Mouse (Mus musculus) liver, embryonic 13.5 days (tissue): ENCODE measurements at regions not wholly inside any gene's neighbourhood (a gene's known extent, or its start where the extent isn't known, plus 50 kb on each side); places are given as distances from the start of the nearest gene placed in this dataset.
"Not testable (repeated sequence)": the region's sequence is repeated elsewhere in the genome, so short reads cannot be mapped to it uniquely, and the experiment has no call there.

Source experiments
- ATAC-seq: fragments of 200-750 bp; cut with Nextera tagmentation; 2 replicates; pipeline ENCODE4 v1.8.0; 2017; ENCODE audit warnings: low read depth, mild to moderate bottlenecking, moderate number of reproducible peaks, moderate library complexity
- DNase-seq: peaks from one replicate; pipeline ENCODE4 v3.0.0; 2022
- H3K27ac ChIP-seq: fragments of 300-500 bp; sonication (generic); 2 replicates; pipeline ENCODE4 v1.5.1; 2015; ENCODE audit warnings: moderate library complexity, mild to moderate bottlenecking, inconsistent platforms
- H3K27me3 ChIP-seq: fragments of 300-500 bp; sonication (generic); 2 replicates; pipeline ENCODE4 v1.6.1; 2015; ENCODE audit warnings: mild to moderate bottlenecking, inconsistent platforms
- H3K36me3 ChIP-seq: fragments of 300-500 bp; sonication (generic); 2 replicates; pipeline ENCODE4 v1.6.1; 2015; ENCODE audit warnings: mild to moderate bottlenecking, inconsistent platforms
- H3K4me1 ChIP-seq: fragments of 300-500 bp; sonication (generic); replicated peaks from 2 replicates; pipeline ENCODE4 v1.6.1; 2015; ENCODE audit warnings: inconsistent platforms
- H3K4me2 ChIP-seq: fragments of 300-500 bp; sonication (generic); 2 replicates; pipeline ENCODE4 v1.6.1; 2015; ENCODE audit warnings: inconsistent platforms, mild to moderate bottlenecking, moderate library complexity
- H3K4me3 ChIP-seq: fragments of 300-500 bp; sonication (generic); replicated peaks from 2 replicates; pipeline ENCODE4 v1.5.1; 2015; ENCODE audit warnings: mild to moderate bottlenecking, inconsistent platforms
- H3K9ac ChIP-seq: fragments of 300-500 bp; sonication (generic); 2 replicates; pipeline ENCODE4 v1.6.1; 2015; ENCODE audit warnings: mild to moderate bottlenecking, inconsistent platforms
- H3K9me3 ChIP-seq: fragments of 300-500 bp; sonication (generic); replicated peaks from 2 replicates; pipeline ENCODE4 v1.6.1; 2016; ENCODE audit warnings: inconsistent platforms
- WGBS: fragments of 180-500 bp; shearing (Covaris S2); methylation state at CpG from one replicate; pipeline ENCODE4 v1.1.7; 2015; ENCODE audit not compliant: insufficient replicate concordance; 5-methylcytosine and 5-hydroxymethylcytosine counted together

- no peaks in the 10 kb centered on the region for H3K27me3 ChIP-seq
- no peak overlapping the region for H3K4me2 ChIP-seq
- no peaks in the 10 kb centered on the region for H3K36me3 ChIP-seq
- H3K27ac ChIP-seq: no peak overlapping the region
- H3K9me3 ChIP-seq: no peaks in the 10 kb centered on the region; the same call in 1 of the 2 replicates
- no peak for ATAC-seq
- no peak overlapping the region for H3K4me3 ChIP-seq
- no peak for DNase-seq
- H3K9ac ChIP-seq: no peak overlapping the region
- 50% methylated on average over 2 of the region's 2 CpGs for WGBS
- no peaks in the 10 kb centered on the region for H3K4me1 ChIP-seq
Observed at GRCm38 (mm10) chr6:73587686-73588085, 118.2 kb upstream of the 4931417E11Rik start.

GRCm38 (mm10) chr6:73576708-73577107, 107.2 kb upstream of the 4931417E11Rik start:
- no peaks in the 10 kb centered on the region for H3K27me3 ChIP-seq
- H3K4me2 ChIP-seq: no peak overlapping the region
- ATAC-seq (no peak), DNase-seq (no peak)
- no peak overlapping the region for H3K4me3 ChIP-seq
- no peak overlapping the region for H3K9ac ChIP-seq
- 58% methylated on average over 2 of the region's 2 CpGs for WGBS
- H3K9me3 ChIP-seq: no peaks in the 10 kb centered on the region
- no peaks in the 10 kb centered on the region for H3K36me3 ChIP-seq
- H3K27ac ChIP-seq: no peak overlapping the region
- no peaks in the 10 kb centered on the region for H3K4me1 ChIP-seq

- Histone ChIP-seq H3K4me3 (no peak overlapping the region), H3K9ac (no peak overlapping the region), H3K36me3 (no peaks in the 10 kb centered on the region), H3K9me3 (no peaks in the 10 kb centered on the region), H3K4me1 (0 out of 2 replicates have a peak, but pooled peaks cover 2% of the 10 kb centered on the region), H3K27me3 (no peaks in the 10 kb centered on the region), H3K4me2 (no peak overlapping the region), H3K27ac (no peak overlapping the region)
- WGBS: 23% methylated on average over 2 of the region's 2 CpGs
- ATAC-seq (peak; percentile 82), DNase-seq (no peak)
Observed at GRCm38 (mm10) chr6:73560000-73560399, 90.5 kb upstream of the 4931417E11Rik start.

- Histone ChIP-seq H3K4me1 (peaks cover 22% of the 10 kb centered on the region), H3K9me3 (no peaks in the 10 kb centered on the region), H3K36me3 (no peaks in the 10 kb centered on the region), H3K4me2 (peak overlapping the region; percentile 20; the same call in 1 of the 2 replicates), H3K4me3 (no peak overlapping the region), H3K27ac (no peak overlapping the region), H3K9ac (no peak overlapping the region), H3K27me3 (no peaks in the 10 kb centered on the region)
- ATAC-seq: peak; percentile 83
- no peak for DNase-seq
- WGBS: 60% methylated on average over 1 of the region's 1 CpGs
Observed at GRCm38 (mm10) chr6:73530559-73530958, 61.1 kb upstream of the 4931417E11Rik start.

GRCm38 (mm10) chr6:73530098-73530497, 60.6 kb upstream of the 4931417E11Rik start:
- Histone ChIP-seq H3K4me2 (peak overlapping the region; percentile 20; the same call in 1 of the 2 replicates), H3K4me1 (peaks cover 22% of the 10 kb centered on the region), H3K4me3 (no peak overlapping the region), H3K36me3 (no peaks in the 10 kb centered on the region), H3K9me3 (no peaks in the 10 kb centered on the region), H3K27ac (no peak overlapping the region), H3K9ac (no peak overlapping the region), H3K27me3 (no peaks in the 10 kb centered on the region)
- 48% methylated on average over 1 of the region's 1 CpGs for WGBS
- ATAC-seq: peak; percentile 97
- DNase-seq: peak; percentile 18

GRCm38 (mm10) chr6:73523658-73524057, 54.2 kb upstream of the 4931417E11Rik start:
- H3K27ac ChIP-seq: no peak overlapping the region
- H3K9me3 ChIP-seq: no peaks in the 10 kb centered on the region
- DNase-seq (no peak), ATAC-seq (no peak)
- WGBS: 44% methylated on average over 9 of the region's 9 CpGs
- no peaks in the 10 kb centered on the region for H3K27me3 ChIP-seq
- no peaks in the 10 kb centered on the region for H3K36me3 ChIP-seq
- H3K4me2 ChIP-seq: no peak overlapping the region
- H3K4me1 ChIP-seq: no peaks in the 10 kb centered on the region
- H3K9ac ChIP-seq: no peak overlapping the region
- no peak overlapping the region for H3K4me3 ChIP-seq

- H3K36me3 ChIP-seq, H3K27me3 ChIP-seq, H3K4me3 ChIP-seq, ATAC-seq, H3K4me1 ChIP-seq, H3K9me3 ChIP-seq, H3K27ac ChIP-seq, DNase-seq, H3K4me2 ChIP-seq, H3K9ac ChIP-seq: not testable (repeated sequence)
- WGBS: 66% methylated on average over 4 of the region's 4 CpGs
Observed at GRCm38 (mm10) chr6:73519894-73520293, 50.4 kb upstream of the 4931417E11Rik start.
